Mouse (Mus musculus) E14TG2a.4 (cell line): Measurements from ENCODE around the gene Ncapd2.

ENCODE experiments used
- H3K27me3 ChIP-seq: 2 replicates; pipeline ENCODE4 v1.6.1; 2014; ENCODE audit warnings: low read length, control low read depth; ENCODE audit not compliant: insufficient read depth
- H3K36me3 ChIP-seq: 2 replicates; pipeline ENCODE4 v1.6.1; 2014; ENCODE audit warnings: low read length, control low read depth; ENCODE audit not compliant: insufficient read depth
- H3K4me1 ChIP-seq: replicated peaks from 2 replicates; pipeline ENCODE4 v1.6.1; 2014; ENCODE audit warnings: low read depth, low read length, control low read depth
- H3K4me3 ChIP-seq: replicated peaks from 2 replicates; pipeline ENCODE4 v1.5.1; 2014; ENCODE audit warnings: mild to moderate bottlenecking, low read length
- H3K9me3 ChIP-seq: 2 replicates; pipeline ENCODE4 v1.6.1; 2014; ENCODE audit warnings: low read length, control low read depth
- CTCF ChIP-seq: conservative IDR thresholded peaks from 2 replicates; pipeline ENCODE4 v1.5.1; 2014; ENCODE audit warnings: low read length
- NANOG ChIP-seq: IDR thresholded peaks from 2 replicates; pipeline ENCODE4 v1.6.1; 2014; ENCODE audit warnings: borderline replicate concordance, low read length, mixed read lengths
- POU5F1 ChIP-seq: IDR thresholded peaks from 2 replicates; pipeline ENCODE4 v1.6.1; 2014; ENCODE audit warnings: low read length, borderline replicate concordance

Gene Ncapd2

GRCm38 (mm10) chr6:125145479-125145951 lies 46.0 kb downstream of the Ncapd2 start:
- Histone ChIP-seq H3K4me1 (peaks cover 87% of the 10 kb centered on the region), H3K27me3 (no peaks in the 10 kb centered on the region)
- TF ChIP-seq POU5F1, result no peak
- TF ChIP-seq CTCF, result no peak
- no peak for TF ChIP-seq NANOG

GRCm38 (mm10) chr6:125145001-125145400 lies 46.5 kb downstream of the Ncapd2 start, which contains the start of gene Iffo1:
Gene Iffo1, plus strand, starts transcription at chr6:125145241.
- TF ChIP-seq NANOG (no peak), CTCF (0 out of 2 replicates have a peak, but pooled peaks have one; percentile 12), POU5F1 (no peak)

More at GRCm38 (mm10) chr6:125145479-125145951, 46.0 kb downstream of the Ncapd2 start:
- H3K36me3 ChIP-seq, result peaks cover 78% of the 10 kb centered on the region
- no peaks in the 10 kb centered on the region for H3K9me3 ChIP-seq
- peak overlapping the region; percentile 92 for H3K4me3 ChIP-seq

DNA sequence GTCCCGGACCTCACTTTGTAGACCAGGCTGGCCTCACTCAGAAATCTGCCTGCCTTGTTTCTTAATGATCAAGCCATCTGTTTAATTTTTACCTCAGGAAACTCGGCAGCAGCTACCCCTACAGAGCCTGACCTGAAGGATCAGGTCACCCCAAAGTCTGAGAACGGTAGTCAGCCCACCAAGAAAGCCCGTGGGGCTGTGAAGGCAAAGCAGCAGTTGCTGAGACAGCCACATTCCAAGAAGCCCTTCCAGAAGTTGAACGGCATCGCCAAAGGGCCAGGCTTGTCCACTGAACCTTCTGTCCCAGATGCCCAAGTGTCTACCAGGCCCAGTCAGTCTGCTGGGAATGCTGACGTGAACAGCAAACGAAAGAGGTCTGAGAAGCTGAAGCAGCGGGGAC lies 47.6 kb downstream of the Ncapd2 start:
- H3K9me3 ChIP-seq, result no peaks in the 10 kb centered on the region
- H3K27me3 ChIP-seq, result no peaks in the 10 kb centered on the region
- H3K4me3 ChIP-seq, result peak overlapping the region; percentile 92; the same call in 1 of the 2 replicates
- TF ChIP-seq CTCF (no peak), NANOG (no peak), POU5F1 (no peak)
- peaks cover 87% of the 10 kb centered on the region for H3K36me3 ChIP-seq
- H3K4me1 ChIP-seq, result peaks cover 89% of the 10 kb centered on the region

More at GRCm38 (mm10) chr6:125145001-125145400, 46.5 kb downstream of the Ncapd2 start, which contains the start of gene Iffo1:
- Histone ChIP-seq H3K27me3 (no peaks in the 10 kb centered on the region), H3K4me3 (peak within 1 kb of the TSS; percentile 92), H3K36me3 (peaks cover 84% of the 10 kb centered on the region), H3K9me3 (no peaks in the 10 kb centered on the region), H3K4me1 (peaks cover 88% of the 10 kb centered on the region)

- Histone ChIP-seq H3K4me1 (peaks cover 89% of the 10 kb centered on the region), H3K9me3 (no peaks in the 10 kb centered on the region), H3K27me3 (no peaks in the 10 kb centered on the region), H3K4me3 (no peak overlapping the region), H3K36me3 (peaks cover 88% of the 10 kb centered on the region)
- TF ChIP-seq POU5F1 (no peak), CTCF (no peak), NANOG (no peak)
Observed at GRCm38 (mm10) chr6:125143128-125143527, 48.4 kb downstream of the Ncapd2 start.

GRCm38 (mm10) chr6:125142436-125142835 lies 49.1 kb downstream of the Ncapd2 start:
- peaks cover 88% of the 10 kb centered on the region for H3K36me3 ChIP-seq
- H3K4me3 ChIP-seq, result no peak overlapping the region
- H3K4me1 ChIP-seq, result peaks cover 88% of the 10 kb centered on the region
- H3K27me3 ChIP-seq, result no peaks in the 10 kb centered on the region
- no peak for TF ChIP-seq POU5F1
- H3K9me3 ChIP-seq, result no peaks in the 10 kb centered on the region

DNA sequence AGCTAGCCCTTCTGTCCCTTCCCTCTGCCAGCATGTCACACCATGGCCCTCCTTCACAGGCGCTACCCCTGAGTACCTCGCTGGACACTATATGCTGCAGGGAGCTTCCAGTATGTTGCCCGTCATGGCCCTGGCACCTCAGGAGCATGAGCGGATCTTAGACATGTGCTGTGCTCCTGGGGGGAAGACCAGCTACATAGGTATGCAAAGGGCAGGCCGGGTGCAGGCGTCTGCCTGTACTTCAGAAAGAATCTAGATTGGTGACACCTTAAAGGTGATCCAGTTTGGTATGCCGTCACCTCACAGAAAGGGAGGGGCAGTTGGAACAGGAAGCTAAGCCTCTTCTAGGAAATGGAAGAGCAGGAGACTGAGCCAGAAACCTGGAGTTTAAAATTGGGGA lies 51.8 kb downstream of the Ncapd2 start:
- H3K4me1 ChIP-seq, result peaks cover 96% of the 10 kb centered on the region
- H3K9me3 ChIP-seq, result no peaks in the 10 kb centered on the region
- peaks cover 100% of the 10 kb centered on the region for H3K36me3 ChIP-seq
- no peak overlapping the region for H3K4me3 ChIP-seq
- no peaks in the 10 kb centered on the region for H3K27me3 ChIP-seq
- no peak for TF ChIP-seq NANOG
- no peak for TF ChIP-seq POU5F1
- no peak for TF ChIP-seq CTCF

DNA sequence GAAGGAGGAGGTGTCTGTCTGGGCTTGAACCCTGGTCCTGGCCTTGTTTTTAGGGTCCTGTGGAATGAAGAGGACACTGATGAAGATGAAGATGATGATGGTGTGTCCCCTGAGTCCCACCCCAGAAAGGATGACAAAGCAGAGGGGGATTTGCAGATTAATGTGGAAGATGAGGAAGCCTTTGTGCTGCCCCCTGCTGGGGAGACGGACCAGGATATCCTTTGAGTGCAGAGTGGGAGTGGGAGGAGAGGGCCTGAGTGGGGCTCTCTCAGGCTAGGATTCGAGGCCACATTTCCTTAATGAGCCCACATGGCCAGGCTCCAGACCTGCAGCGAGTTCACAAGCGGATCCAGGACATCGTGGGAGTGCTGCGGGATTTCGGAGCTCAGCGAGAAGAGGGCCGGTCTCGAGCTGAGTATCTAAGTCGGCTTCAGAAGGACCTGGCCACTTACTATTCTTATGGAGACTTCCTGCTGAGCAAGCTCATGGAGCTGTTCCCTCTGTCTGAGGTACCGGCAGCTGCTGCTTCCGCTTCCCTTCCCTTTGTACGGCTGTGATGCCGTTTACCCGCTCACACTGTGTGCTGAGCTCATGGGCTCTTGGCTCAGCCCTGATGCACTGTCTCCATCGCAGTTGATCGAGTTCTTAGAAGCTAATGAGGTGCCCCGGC lies 54.4 kb downstream of the Ncapd2 start:
- no peaks in the 10 kb centered on the region for H3K27me3 ChIP-seq
- TF ChIP-seq NANOG (no peak), CTCF (peak; percentile 47)

DNA sequence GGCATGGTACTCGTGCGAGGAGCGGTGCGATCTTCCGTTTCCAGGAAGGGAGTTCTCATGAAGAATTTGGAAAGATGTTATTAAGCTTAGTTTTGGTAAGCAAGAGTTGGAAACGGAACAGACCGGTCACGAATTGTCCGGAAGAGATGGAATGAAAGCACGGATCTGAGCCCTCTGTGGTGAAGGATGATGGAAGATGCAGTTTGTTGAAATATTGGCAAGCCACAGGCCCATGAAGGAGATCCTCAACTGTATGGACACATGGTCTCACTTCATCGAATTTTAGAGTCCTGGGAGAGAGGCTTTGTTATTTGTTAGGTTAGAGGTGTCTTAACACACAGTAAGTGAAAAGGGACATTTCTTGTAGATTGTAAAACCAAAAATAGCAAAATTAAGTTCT lies 59.0 kb downstream of the Ncapd2 start:
- peaks cover 76% of the 10 kb centered on the region for H3K4me1 ChIP-seq
- peaks cover 79% of the 10 kb centered on the region for H3K36me3 ChIP-seq
- no peaks in the 10 kb centered on the region for H3K27me3 ChIP-seq
- TF ChIP-seq NANOG (no peak), CTCF (no peak), POU5F1 (no peak)
- H3K9me3 ChIP-seq, result no peaks in the 10 kb centered on the region
- H3K4me3 ChIP-seq, result peak overlapping the region; percentile 98

More for the DNA sequence above, 54.4 kb downstream of the Ncapd2 start:
- peaks cover 95% of the 10 kb centered on the region for H3K4me1 ChIP-seq
- H3K36me3 ChIP-seq, result peaks cover 99% of the 10 kb centered on the region
- H3K9me3 ChIP-seq, result no peaks in the 10 kb centered on the region
- H3K4me3 ChIP-seq, result peak overlapping the region; percentile 37; the same call in 1 of the 2 replicates
